Mouse (Mus musculus): Measurements from ENCODE around the gene Gm43517. TPM values are rescaled to one million over a fixed set of nuclear protein-coding genes. Genes with fewer than 3 reads are reported as not detected.

Gene Gm43517
- polyA plus RNA-seq, 1 experiment = 0.13 TPM

GRCm38 (mm10) chr12:49417963-49418362, 33.0 kb downstream of the Gm43517 start:
- no peaks in the 10 kb centered on the region for H3K4me1 ChIP-seq (replicated peaks; ENCODE audit: control insufficient read depth, insufficient read depth, low read length)
- 91% methylated on average over 3 of the region's 3 CpGs for WGBS
- no peak overlapping the region for H3K27ac ChIP-seq (ENCODE audit: control insufficient read depth, insufficient read depth, low read length)

More at GRCm38 (mm10) chr12:49417963-49418362, 33.0 kb downstream of the Gm43517 start:
- no peak for DNase-seq
- Histone ChIP-seq H3K36me3 (ENCODE audit: control insufficient read depth, insufficient read depth, low read length) (no peaks in the 10 kb centered on the region), H3K27me3 (ENCODE audit: control insufficient read depth, insufficient read depth, low read length) (no peaks in the 10 kb centered on the region), H3K4me3 (ENCODE audit: control insufficient read depth, insufficient read depth, low read length) (no peak overlapping the region)
- TF ChIP-seq POLR2A (IDR thresholded peaks at IDR 0.05; ENCODE audit: control insufficient read depth, extremely low read depth, insufficient read depth, low read length, poor library complexity) (no peak), CTCF (IDR thresholded peaks at IDR 0.05; ENCODE audit: borderline replicate concordance, control insufficient read depth, extremely low read depth, insufficient read depth, low read length, poor library complexity) (no peak)

Other genes starting within 250 kb of the Gm43517 start
- 4.8 and 5.2 TPM in 2 replicates for gene Foxg1, start 2.5 kb upstream of the Gm43517 start, polyA plus RNA-seq (2012; rRNA removed)